Mouse (Mus musculus) forebrain, postnatal 0 days (tissue): Measurements from ENCODE around the gene Rnase1. TPM values are rescaled to one million over a fixed set of nuclear protein-coding genes. Genes with fewer than 3 reads are reported as not detected.
"Not testable (repeated sequence)": the region's sequence is repeated elsewhere in the genome, so short reads cannot be mapped to it uniquely, and the experiment has no call there.

Experiments
- ATAC-seq: fragments of 200-750 bp; cut with Nextera tagmentation; 2 replicates; pipeline ENCODE4 v1.8.0; 2017; ENCODE audit warnings: mild to moderate bottlenecking, moderate library complexity
- DNase-seq: peaks from one replicate; pipeline ENCODE4 v3.0.0-alpha.2; 2015
- H3K27ac ChIP-seq: fragments of 300-500 bp; sonication (generic); 2 replicates; pipeline ENCODE4 v1.5.1; 2014; ENCODE audit warnings: low read depth, mild to moderate bottlenecking, antibody characterized with exemption, low read length, moderate library complexity, mixed read lengths
- H3K27me3 ChIP-seq: fragments of 300-500 bp; sonication (generic); 2 replicates; pipeline ENCODE4 v1.6.1; 2014; ENCODE audit warnings: mild to moderate bottlenecking, low read length, mixed read lengths; ENCODE audit not compliant: insufficient read depth
- H3K36me3 ChIP-seq: fragments of 300-500 bp; sonication (generic); 2 replicates; pipeline ENCODE4 v1.6.1; 2014; ENCODE audit warnings: mild to moderate bottlenecking, moderate library complexity; ENCODE audit not compliant: insufficient read depth
- H3K4me1 ChIP-seq: fragments of 300-500 bp; sonication (generic); 2 replicates; pipeline ENCODE4 v1.6.1; 2014; ENCODE audit warnings: antibody characterized with exemption; ENCODE audit not compliant: insufficient read depth
- H3K4me2 ChIP-seq: fragments of 300-500 bp; sonication (generic); 2 replicates; pipeline ENCODE4 v1.6.1; 2014; ENCODE audit warnings: low read depth, mild to moderate bottlenecking, moderate library complexity
- H3K4me3 ChIP-seq: fragments of 300-500 bp; sonication (generic); 2 replicates; pipeline ENCODE4 v1.5.1; 2014; ENCODE audit warnings: low read depth, low read length, mixed read lengths
- H3K9ac ChIP-seq: fragments of 300-500 bp; sonication (generic); 2 replicates; pipeline ENCODE4 v1.6.1; 2014; ENCODE audit warnings: mild to moderate bottlenecking
- H3K9me3 ChIP-seq: fragments of 300-500 bp; sonication (generic); 2 replicates; pipeline ENCODE4 v1.6.1; 2016; ENCODE audit warnings: low read length
- CTCF ChIP-seq: sonication (generic); IDR thresholded peaks from 2 replicates; pipeline ENCODE4 v1.5.1; 2016; ENCODE audit warnings: antibody characterized with exemption, control low read depth, low read depth
- WGBS: fragments of 180-500 bp; shearing (Covaris S2); extraction: QIAGEN DNeasy Blood & Tissue Kit; methylation state at CpG from one replicate; pipeline ENCODE4 v1.1.7; 2014; 5-methylcytosine and 5-hydroxymethylcytosine counted together
- polyA plus RNA-seq: library from polyadenylated mRNA; unstranded; fragments of >200 nt; fragmentation: Nextera tagmentation; extraction: Ambion mirVana; gene quantifications from 2 replicates; pipeline ENCODE4 v1.2.1, GENCODE M21; 2015
- total RNA-seq: library from RNA; depleted of rRNA; stranded (reverse); fragments of >200 nt; gene quantifications from 2 replicates; pipeline ENCODE4 v1.2.3, GENCODE M21; 2014

The Rnase1 gene
- total and polyA plus RNA-seq, 2 experiments from 2014 or later, result 0.21 TPM; not detected in 1

GRCm38 (mm10) chr14:51165435-51165834, 18.9 kb upstream of the Rnase1 start:
- no peak overlapping the region for H3K9ac ChIP-seq
- DNase-seq (no peak), ATAC-seq (no peak)
- no peaks in the 10 kb centered on the region for H3K27me3 ChIP-seq
- TF ChIP-seq CTCF, result no peak
- H3K4me3 ChIP-seq, result no peak overlapping the region
- no peaks in the 10 kb centered on the region for H3K9me3 ChIP-seq
- 90% methylated on average over 1 of the region's 1 CpGs for WGBS
- H3K4me1 ChIP-seq, result no peaks in the 10 kb centered on the region
- no peak overlapping the region for H3K4me2 ChIP-seq
- H3K27ac ChIP-seq, result no peak overlapping the region
- no peaks in the 10 kb centered on the region for H3K36me3 ChIP-seq

GRCm38 (mm10) chr14:51163323-51163722, 16.7 kb upstream of the Rnase1 start:
- DNase-seq, H3K9me3 ChIP-seq, ATAC-seq, H3K4me1 ChIP-seq, H3K4me2 ChIP-seq, H3K27ac ChIP-seq, H3K9ac ChIP-seq, H3K4me3 ChIP-seq, H3K36me3 ChIP-seq, H3K27me3 ChIP-seq: not testable (repeated sequence)
- WGBS, result 87% methylated on average over 6 of the region's 6 CpGs

- H3K27me3 ChIP-seq, H3K9ac ChIP-seq, H3K4me2 ChIP-seq, ATAC-seq, H3K36me3 ChIP-seq, H3K9me3 ChIP-seq, H3K4me1 ChIP-seq, H3K27ac ChIP-seq, H3K4me3 ChIP-seq, DNase-seq: not testable (repeated sequence)
- 91% methylated on average over 3 of the region's 3 CpGs for WGBS
Observed at GRCm38 (mm10) chr14:51161976-51162375, 15.4 kb upstream of the Rnase1 start, which contains the start of gene Rnase2b. Gene Rnase2b, plus strand, starts transcription at chr14:51162260.

GRCm38 (mm10) chr14:51157072-51157471, 10.5 kb upstream of the Rnase1 start:
- no peak for ATAC-seq
- WGBS, result 100% methylated on average over 1 of the region's 1 CpGs
- no peak for TF ChIP-seq CTCF
- no peak for DNase-seq
- no peaks in the 10 kb centered on the region for H3K4me1 ChIP-seq
- H3K36me3 ChIP-seq, result no peaks in the 10 kb centered on the region
- H3K9me3 ChIP-seq, result no peaks in the 10 kb centered on the region
- H3K9ac ChIP-seq, result no peak overlapping the region
- H3K27ac ChIP-seq, result no peak overlapping the region
- H3K4me3 ChIP-seq, result no peak overlapping the region
- no peak overlapping the region for H3K4me2 ChIP-seq
- no peaks in the 10 kb centered on the region for H3K27me3 ChIP-seq

GRCm38 (mm10) chr14:51156736-51157068, 10.1 kb upstream of the Rnase1 start:
- no peak for TF ChIP-seq CTCF
- no peak overlapping the region for H3K9ac ChIP-seq
- H3K4me2 ChIP-seq, result no peak overlapping the region
- H3K27ac ChIP-seq, result no peak overlapping the region
- H3K4me3 ChIP-seq, result no peak overlapping the region
- H3K27me3 ChIP-seq, result no peaks in the 10 kb centered on the region
- no peaks in the 10 kb centered on the region for H3K9me3 ChIP-seq
- H3K36me3 ChIP-seq, result no peaks in the 10 kb centered on the region
- no peaks in the 10 kb centered on the region for H3K4me1 ChIP-seq
- ATAC-seq (no peak), DNase-seq (no peak)
- 77% methylated on average over 4 of the region's 4 CpGs for WGBS

GRCm38 (mm10) chr14:51156056-51156735, 9.6 kb upstream of the Rnase1 start:
- no peak overlapping the region for H3K4me2 ChIP-seq
- H3K4me1 ChIP-seq, result no peaks in the 10 kb centered on the region
- no peak overlapping the region for H3K4me3 ChIP-seq
- no peak overlapping the region for H3K27ac ChIP-seq
- H3K9me3 ChIP-seq, result no peaks in the 10 kb centered on the region
- DNase-seq (no peak), ATAC-seq (no peak)
- WGBS, result 87% methylated on average over 5 of the region's 5 CpGs
- no peaks in the 10 kb centered on the region for H3K36me3 ChIP-seq
- no peak overlapping the region for H3K9ac ChIP-seq
- no peaks in the 10 kb centered on the region for H3K27me3 ChIP-seq
- no peak for TF ChIP-seq CTCF

GRCm38 (mm10) chr14:51152249-51152870, 5.8 kb upstream of the Rnase1 start:
- H3K4me3 ChIP-seq, result no peak overlapping the region
- no peak overlapping the region for H3K27ac ChIP-seq
- H3K27me3 ChIP-seq, result no peaks in the 10 kb centered on the region
- DNase-seq, result no peak
- WGBS, result 89% methylated on average over 5 of the region's 5 CpGs
- H3K36me3 ChIP-seq, result no peaks in the 10 kb centered on the region
- TF ChIP-seq CTCF, result no peak
- H3K9ac ChIP-seq, result no peak overlapping the region
- no peaks in the 10 kb centered on the region for H3K4me1 ChIP-seq
- no peaks in the 10 kb centered on the region for H3K9me3 ChIP-seq
- no peak overlapping the region for H3K4me2 ChIP-seq
- ATAC-seq, result no peak
